Mouse (Mus musculus) liver, adult 2 months (tissue): ENCODE results near the gene Klrb1a. TPM values are rescaled to one million over a fixed set of nuclear protein-coding genes. Genes with fewer than 3 reads are reported as not detected.

ENCODE experiments used
- DNase-seq: peaks from one replicate; pipeline ENCODE4 v3.0.0-alpha.2; 2011; ENCODE audit warnings: low read depth, low spot score; ENCODE audit errors: extremely low read depth
- H3K27ac ChIP-seq: fragments of 200-500 bp; replicated peaks from 2 replicates; pipeline ENCODE4 v1.5.1; 2012; ENCODE audit warnings: low read depth, mild to moderate bottlenecking, control low read depth, inconsistent platforms, low read length; ENCODE audit not compliant: insufficient read depth
- H3K27me3 ChIP-seq: fragments of 200-500 bp; 2 replicates; pipeline ENCODE4 v1.6.1; 2012; ENCODE audit warnings: mild to moderate bottlenecking, moderate library complexity, low read length, inconsistent platforms; ENCODE audit not compliant: control insufficient read depth, insufficient read depth
- H3K36me3 ChIP-seq: fragments of 200-500 bp; 2 replicates; pipeline ENCODE4 v1.6.1; 2012; ENCODE audit warnings: low read length, inconsistent platforms; ENCODE audit not compliant: control insufficient read depth, insufficient read depth
- H3K4me1 ChIP-seq: fragments of 200-500 bp; 2 replicates; pipeline ENCODE4 v1.6.1; 2011; ENCODE audit warnings: low read length; ENCODE audit not compliant: control insufficient read depth, insufficient read depth
- H3K4me3 ChIP-seq: fragments of 200-500 bp; 2 replicates; pipeline ENCODE4 v1.5.1; 2011; ENCODE audit warnings: low read depth, mild to moderate bottlenecking, control low read depth, low read length, moderate library complexity; ENCODE audit not compliant: insufficient read depth
- H3K79me2 ChIP-seq: fragments of 200-500 bp; 2 replicates; pipeline ENCODE4 v1.6.1; 2012; ENCODE audit warnings: inconsistent platforms, mild to moderate bottlenecking, low read length, moderate library complexity; ENCODE audit not compliant: control insufficient read depth, insufficient read depth
- H3K9ac ChIP-seq: fragments of 200-500 bp; 2 replicates; pipeline ENCODE4 v1.6.1; 2012; ENCODE audit warnings: low read depth, mild to moderate bottlenecking, control low read depth, inconsistent platforms, low read length
- CTCF ChIP-seq: fragments of 200-500 bp; IDR thresholded peaks from 2 replicates; pipeline ENCODE4 v1.5.1; 2011; ENCODE audit warnings: low read depth, low read length, control low read depth
- POLR2A ChIP-seq: fragments of 200-500 bp; IDR thresholded peaks from 2 replicates; pipeline ENCODE4 v1.6.1; 2011; ENCODE audit warnings: low read length, control low read depth; ENCODE audit not compliant: insufficient read depth; ENCODE audit errors: extremely low read depth
- WGBS: fragments of 180-500 bp; shearing (Covaris S2); methylation state at CpG from one replicate; pipeline ENCODE4 v1.1.7; 2018; 5-methylcytosine and 5-hydroxymethylcytosine counted together
- polyA plus RNA-seq: library from polyadenylated mRNA; depleted of rRNA; stranded (reverse); fragments of >200 nt; gene quantifications from 2 replicates; pipeline ENCODE4 v1.2.3, GENCODE M21; 2012
- total RNA-seq: library from RNA; depleted of rRNA; stranded (reverse); fragments of >200 nt; gene quantifications from 2 replicates; pipeline ENCODE4 v1.2.3, GENCODE M21; 2014

Klrb1a gene
- total and polyA plus RNA-seq, 2 experiments: not detected

DNA sequence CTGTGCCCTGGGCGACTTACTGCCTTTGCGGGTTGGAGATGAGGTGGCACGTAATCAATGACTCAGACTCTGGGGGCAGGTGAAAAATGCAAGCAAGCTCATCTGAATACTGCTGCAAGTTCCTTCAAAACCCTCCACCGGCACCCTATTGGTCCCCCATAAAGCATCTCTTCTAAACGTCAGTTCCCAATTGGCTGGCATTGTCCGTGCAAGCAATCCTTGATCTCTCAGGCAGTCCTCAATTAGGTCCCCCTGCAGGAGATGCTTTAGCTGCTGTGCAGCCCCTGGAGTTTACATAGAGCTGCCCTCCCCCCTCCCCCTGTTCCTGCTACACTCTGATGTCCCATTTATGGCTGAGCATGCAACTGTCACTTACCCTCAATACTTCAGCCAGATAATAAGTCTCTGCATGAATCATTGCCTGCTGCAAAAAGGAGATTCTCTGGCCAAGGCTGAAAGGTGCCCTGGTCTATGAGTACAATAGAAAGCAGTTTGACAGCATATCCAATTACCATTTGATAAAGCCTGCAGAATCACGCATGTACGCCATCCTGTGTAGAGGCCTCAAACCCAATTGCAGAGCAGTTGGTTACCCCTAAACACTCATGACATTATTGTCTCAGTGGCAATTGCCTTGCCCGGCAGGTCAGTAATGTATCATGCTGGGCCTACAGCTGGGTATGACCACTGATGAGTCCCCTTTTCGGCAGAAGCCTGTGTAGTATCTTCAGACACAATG is 20.7 kb downstream of the Klrb1a start:
- Histone ChIP-seq H3K27ac (no peak overlapping the region), H3K36me3 (no peaks in the 10 kb centered on the region), H3K27me3 (no peaks in the 10 kb centered on the region), H3K4me1 (peaks cover 8% of the 10 kb centered on the region), H3K4me3 (no peak overlapping the region), H3K9ac (no peak overlapping the region), H3K79me2 (no peaks in the 10 kb centered on the region)
- 82% methylated on average over 10 of the region's 10 CpGs for WGBS
- DNase-seq: no peak
- TF ChIP-seq POLR2A: no peak
- no peak for TF ChIP-seq CTCF

DNA sequence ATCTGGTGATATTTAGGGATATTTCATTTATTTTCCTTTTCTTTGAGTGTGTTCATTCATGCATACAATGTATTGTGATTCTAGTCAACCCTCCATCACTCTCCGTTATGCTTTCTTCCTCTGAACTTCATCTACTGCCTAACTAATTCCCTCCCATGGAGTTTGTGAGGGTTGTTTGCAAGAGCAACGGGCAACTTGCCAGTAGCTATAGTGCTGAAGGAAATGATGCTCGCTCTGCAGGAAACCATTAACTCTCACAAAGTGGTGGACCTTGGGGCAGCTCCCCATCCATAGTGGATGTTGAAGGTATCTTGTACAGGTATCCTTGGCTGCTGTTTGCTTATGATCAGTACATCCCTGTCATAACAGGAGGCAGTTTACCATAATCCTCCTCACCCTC is 21.3 kb downstream of the Klrb1a start:
- TF ChIP-seq POLR2A (no peak), CTCF (no peak)
- H3K4me1 ChIP-seq: peaks cover 8% of the 10 kb centered on the region
- no peak for DNase-seq
- H3K9ac ChIP-seq: no peak overlapping the region
- 41% methylated on average over 3 of the region's 3 CpGs for WGBS
- no peaks in the 10 kb centered on the region for H3K27me3 ChIP-seq
- no peak overlapping the region for H3K4me3 ChIP-seq
- H3K79me2 ChIP-seq: no peaks in the 10 kb centered on the region
- H3K27ac ChIP-seq: no peak overlapping the region
- no peaks in the 10 kb centered on the region for H3K36me3 ChIP-seq

DNA sequence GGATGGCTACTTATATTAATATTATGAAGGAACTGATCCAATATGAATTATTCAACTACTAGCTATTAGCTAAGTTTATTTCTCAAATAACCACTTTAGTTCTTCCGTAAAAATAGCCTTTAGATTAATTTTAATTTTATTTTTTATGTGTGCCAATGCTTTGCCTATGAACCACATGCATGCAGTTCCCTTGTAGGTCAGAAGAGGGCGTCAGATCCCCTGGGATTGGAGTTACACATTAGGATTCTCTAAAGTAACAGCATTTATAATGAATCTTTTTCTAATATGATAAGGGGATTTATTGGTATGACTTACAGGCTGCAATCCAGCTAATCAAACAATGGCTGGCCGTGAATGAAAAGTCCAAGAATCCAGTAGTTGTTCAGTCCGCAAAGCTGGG is 23.8 kb downstream of the Klrb1a start:
- TF ChIP-seq POLR2A: no peak
- peak; percentile 57 for TF ChIP-seq CTCF
- DNase-seq: peak; percentile 26
- H3K9ac ChIP-seq: no peak overlapping the region
- H3K36me3 ChIP-seq: no peaks in the 10 kb centered on the region
- no peak overlapping the region for H3K27ac ChIP-seq
- no peak overlapping the region for H3K4me3 ChIP-seq
- H3K4me1 ChIP-seq: peaks cover 11% of the 10 kb centered on the region
- 39% methylated on average over 4 of the region's 4 CpGs for WGBS
- no peaks in the 10 kb centered on the region for H3K79me2 ChIP-seq
- no peaks in the 10 kb centered on the region for H3K27me3 ChIP-seq

GRCm38 (mm10) chr6:128598256-128599047 is 24.9 kb downstream of the Klrb1a start:
- WGBS: 16% methylated on average over 2 of the region's 2 CpGs
- H3K4me3 ChIP-seq: no peak overlapping the region
- H3K79me2 ChIP-seq: no peaks in the 10 kb centered on the region
- no peaks in the 10 kb centered on the region for H3K36me3 ChIP-seq
- peak overlapping the region; percentile 23 for H3K27ac ChIP-seq
- H3K4me1 ChIP-seq: peaks cover 12% of the 10 kb centered on the region
- DNase-seq: peak; percentile 75
- H3K27me3 ChIP-seq: no peaks in the 10 kb centered on the region
- no peak for TF ChIP-seq CTCF
- no peak for TF ChIP-seq POLR2A
- no peak overlapping the region for H3K9ac ChIP-seq

- no peaks in the 10 kb centered on the region for H3K27me3 ChIP-seq
- peaks cover 12% of the 10 kb centered on the region for H3K4me1 ChIP-seq
- 16% methylated on average over 9 of the region's 9 CpGs for WGBS
- H3K79me2 ChIP-seq: no peaks in the 10 kb centered on the region
- no peaks in the 10 kb centered on the region for H3K36me3 ChIP-seq
- H3K9ac ChIP-seq: peak overlapping the region; percentile 58
- peak overlapping the region; percentile 53 for H3K4me3 ChIP-seq
- peak; percentile 100 for DNase-seq
- peak overlapping the region; percentile 79 for H3K27ac ChIP-seq
- no peak for TF ChIP-seq POLR2A
- TF ChIP-seq CTCF: no peak
These were observed 26.2 kb downstream of the Klrb1a start for GRCm38 (mm10) chr6:128597121-128597522.

DNA sequence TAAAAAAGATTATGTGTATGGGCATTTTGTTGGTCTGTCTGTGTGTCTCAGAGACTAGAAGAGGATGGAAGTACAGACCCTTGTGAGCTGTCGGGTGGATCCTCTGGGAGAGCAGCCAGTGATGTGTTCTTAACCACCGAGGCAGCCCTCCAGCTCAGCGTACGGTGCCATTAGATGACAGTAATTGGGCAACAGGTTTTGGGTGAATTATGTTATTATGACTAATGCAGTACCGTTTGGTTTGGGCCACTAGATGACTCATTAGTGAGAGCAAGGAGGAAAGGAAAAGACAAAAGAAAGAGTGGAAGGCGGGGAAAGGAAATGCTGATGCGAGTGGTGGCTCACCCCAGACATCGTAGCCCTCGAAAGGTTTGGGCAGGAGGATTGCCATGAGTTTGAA is 28.7 kb downstream of the Klrb1a start:
- DNase-seq: no peak
- Histone ChIP-seq H3K4me3 (no peak overlapping the region), H3K36me3 (no peaks in the 10 kb centered on the region), H3K79me2 (no peaks in the 10 kb centered on the region), H3K9ac (no peak overlapping the region), H3K27ac (no peak overlapping the region), H3K27me3 (no peaks in the 10 kb centered on the region), H3K4me1 (peaks cover 11% of the 10 kb centered on the region)
- 90% methylated on average over 9 of the region's 9 CpGs for WGBS
- TF ChIP-seq CTCF (no peak), POLR2A (no peak)
